Mouse (Mus musculus): ENCODE results near the gene Dnajc17.
A peak's percentile ranks its signal among the peaks of the same experiment; 100 is the strongest.

GRCm38 (mm10) chr2:119189029-119189710 lies 19.4 kb downstream of the Dnajc17 start:
- no peak for TF ChIP-seq POLR2A (IDR thresholded peaks at IDR 0.05; ENCODE audit: insufficient read depth, low read depth, low read length)
- peak; percentile 66 for TF ChIP-seq CTCF (IDR thresholded peaks at IDR 0.05)
